Mouse (Mus musculus): ENCODE measurements around the gene Ppfia4.

- no peak for TF ChIP-seq CTCF (IDR thresholded peaks at IDR 0.05; ENCODE audit: low read depth, low read length)
- no peak for TF ChIP-seq EP300 (IDR thresholded peaks at IDR 0.05; ENCODE audit: insufficient read depth, low read depth, low read length)
- no peak for TF ChIP-seq POLR2A (IDR thresholded peaks at IDR 0.05; ENCODE audit: insufficient read depth, low read length)
Observed at GRCm38 (mm10) chr1:134276823-134277222, 55.9 kb downstream of the Ppfia4 start.
